Mouse (Mus musculus) gastrocnemius, adult 18-20 months (tissue): Measurements from ENCODE around the gene Olfr1344. TPM values are rescaled to one million over a fixed set of nuclear protein-coding genes. Genes with fewer than 3 reads are reported as not detected.
"Not testable (repeated sequence)": the region's sequence is repeated elsewhere in the genome, so short reads cannot be mapped to it uniquely, and the experiment has no call there.

Experiments used
- DNase-seq: peaks from one replicate; pipeline ENCODE4 v3.0.0; 2021; ENCODE audit warnings: low spot score
- long read RNA-seq, 2 experiments: library from polyadenylated mRNA; stranded (forward); transcript quantifications; one replicate each; pipeline ENCODE4 v2.0.0; 2021
- total RNA-seq, 2 experiments: library from RNA; stranded (reverse); gene quantifications; 2 replicates each; pipeline ENCODE4 v1.2.3; 2021

Olfr1344 gene
- total RNA-seq = not detected
- long read RNA-seq, experiment 1 = 0 reads
- long read RNA-seq, experiment 2 = 0 reads

GRCm38 (mm10) chr7:6438388-6438787, at the start of gene Olfr1344:
Olfr1344 (plus strand) TSS chr7:6438688.
- DNase-seq = no peak

GRCm38 (mm10) chr7:6388971-6389370, 49.5 kb upstream of the Olfr1344 start:
- DNase-seq = no peak

- DNase-seq = no peak
These were observed 49.0 kb upstream of the Olfr1344 start for GRCm38 (mm10) chr7:6389449-6389848.

- DNase-seq = peak; percentile 48
These were observed 40.2 kb upstream of the Olfr1344 start, which contains the start of gene Smim17 for GRCm38 (mm10) chr7:6397996-6398975. Smim17 (plus strand) TSS chr7:6398715.

- DNase-seq = peak; percentile 94
These were observed 28.4 kb upstream of the Olfr1344 start, which contains the start of gene Gm20715 for GRCm38 (mm10) chr7:6410043-6410442. Gm20715 (plus strand) TSS chr7:6410277.

GRCm38 (mm10) chr7:6414626-6415441, 23.7 kb upstream of the Olfr1344 start:
- DNase-seq = no peak

- no peak for DNase-seq
These were observed 23.1 kb upstream of the Olfr1344 start for GRCm38 (mm10) chr7:6415442-6415787.

GRCm38 (mm10) chr7:6419894-6420293, 18.6 kb upstream of the Olfr1344 start:
- DNase-seq = no peak

GRCm38 (mm10) chr7:6429381-6429780, 9.1 kb upstream of the Olfr1344 start:
- DNase-seq = no peak

GRCm38 (mm10) chr7:6430342-6430741, 8.1 kb upstream of the Olfr1344 start:
- no peak for DNase-seq

- DNase-seq = no peak
These were observed 2.7 kb downstream of the Olfr1344 start for GRCm38 (mm10) chr7:6441173-6441572.

GRCm38 (mm10) chr7:6447771-6448170, 9.3 kb downstream of the Olfr1344 start:
- no peak for DNase-seq

GRCm38 (mm10) chr7:6455868-6456267, 17.4 kb downstream of the Olfr1344 start, which contains the start of gene Olfr1336:
Olfr1336 (plus strand) TSS chr7:6456168.
- no peak for DNase-seq

- no peak for DNase-seq
These were observed 17.9 kb downstream of the Olfr1344 start for GRCm38 (mm10) chr7:6456399-6456798.

GRCm38 (mm10) chr7:6466951-6467350, 28.5 kb downstream of the Olfr1344 start, which contains the start of gene Olfr1346:
Olfr1346 (plus strand) TSS chr7:6467101.
- no peak for DNase-seq

GRCm38 (mm10) chr7:6477633-6478032, 39.1 kb downstream of the Olfr1344 start:
- DNase-seq = not testable (repeated sequence)

GRCm38 (mm10) chr7:6486841-6487240, 48.4 kb downstream of the Olfr1344 start, which contains the start of gene Olfr5:
Olfr5 (minus strand) TSS chr7:6486941.
- no peak for DNase-seq
